Mouse (Mus musculus) heart, adult 18-20 months (tissue): ENCODE measurements at regions not wholly inside any gene's neighbourhood (a gene's known extent, or its start where the extent isn't known, plus 50 kb on each side); places are given as distances from the start of the nearest gene placed in this dataset.

Experiments
- DNase-seq, 2 experiments: peaks; one replicate each; pipeline ENCODE4 v3.0.0; 2021 to 2022; ENCODE audit warnings: mixed read lengths in 1 of 2

GRCm38 (mm10) chr4:131298011-131298674 lies 354.0 kb downstream of the Matn1 start:
- peak; percentile 13 to 37 for DNase-seq

- no peak for DNase-seq
Measured at GRCm38 (mm10) chr4:131303936-131304335, 359.8 kb downstream of the Matn1 start.

GRCm38 (mm10) chr4:131304361-131304777 lies 360.2 kb downstream of the Matn1 start:
- no peak for DNase-seq

- no peak for DNase-seq
Measured at GRCm38 (mm10) chr4:131314231-131314630, 370.0 kb downstream of the Matn1 start.

GRCm38 (mm10) chr4:131316041-131316440 lies 371.9 kb downstream of the Matn1 start:
- no peak for DNase-seq

- no peak for DNase-seq
Measured at GRCm38 (mm10) chr4:131322323-131322722, 378.1 kb downstream of the Matn1 start.

GRCm38 (mm10) chr4:131324486-131324885 lies 380.3 kb downstream of the Matn1 start:
- DNase-seq = no peak

GRCm38 (mm10) chr4:131325200-131325599 lies 381.0 kb downstream of the Matn1 start:
- no peak for DNase-seq

- DNase-seq = no peak
Measured at GRCm38 (mm10) chr4:131325609-131326008, 381.4 kb downstream of the Matn1 start.

- DNase-seq = no peak
Measured at GRCm38 (mm10) chr4:131329398-131329797, 385.2 kb downstream of the Matn1 start.

- no peak for DNase-seq
Measured at GRCm38 (mm10) chr4:131331646-131332045, 387.5 kb downstream of the Matn1 start.

- DNase-seq = no peak
Measured at GRCm38 (mm10) chr4:131336801-131337200, 392.6 kb downstream of the Matn1 start.

GRCm38 (mm10) chr4:131340993-131341695 lies 397.0 kb downstream of the Matn1 start:
- no peak for DNase-seq

GRCm38 (mm10) chr4:131346727-131347126 lies 402.5 kb downstream of the Matn1 start:
- DNase-seq = no peak

- DNase-seq = no peak
Measured at GRCm38 (mm10) chr4:131350268-131350667, 406.1 kb downstream of the Matn1 start.

- no peak for DNase-seq
Measured at GRCm38 (mm10) chr4:131354908-131355307, 410.7 kb downstream of the Matn1 start.

GRCm38 (mm10) chr4:131355526-131355991 lies 411.4 kb downstream of the Matn1 start:
- no peak for DNase-seq

- DNase-seq = no peak
Measured at GRCm38 (mm10) chr4:131356316-131356715, 412.1 kb downstream of the Matn1 start.

- DNase-seq = no peak
Measured at GRCm38 (mm10) chr4:131363030-131363429, 418.8 kb downstream of the Matn1 start.

GRCm38 (mm10) chr4:131364671-131365252 lies 420.6 kb downstream of the Matn1 start:
- peak; percentile 36 to 69 for DNase-seq

GRCm38 (mm10) chr4:131366006-131366405 lies 421.8 kb downstream of the Matn1 start:
- no peak for DNase-seq

GRCm38 (mm10) chr4:131366656-131367055 lies 422.5 kb downstream of the Matn1 start:
- no peak for DNase-seq

GRCm38 (mm10) chr4:131372517-131372916 lies 428.3 kb downstream of the Matn1 start:
- peak; percentile 17 to 25 for DNase-seq
